In the genomic region with DNA sequence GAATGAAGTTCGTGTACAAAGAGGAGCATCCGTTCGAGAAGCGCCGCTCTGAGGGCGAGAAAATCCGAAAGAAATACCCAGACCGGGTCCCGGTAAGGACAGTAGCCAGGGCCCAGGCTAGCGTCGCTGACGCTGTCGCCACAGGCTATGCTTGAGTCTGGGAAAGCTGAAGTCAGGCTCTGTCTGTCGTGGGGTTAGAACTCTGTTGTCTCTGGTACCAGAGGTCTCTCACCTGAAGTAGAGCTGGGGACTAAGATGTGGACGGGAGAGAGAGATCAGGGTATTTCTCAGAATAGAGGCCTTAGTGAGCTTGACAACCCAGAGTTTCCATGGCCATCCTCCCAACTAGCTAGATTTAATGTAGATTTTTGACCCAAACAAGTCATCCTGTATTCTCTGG, we compare ENCODE assay signal across 8 mouse cellular contexts. TPM values are rescaled to one million over a fixed set of nuclear protein-coding genes. Genes with fewer than 3 reads are reported as not detected.
DNase-seq lines count a peak whose midpoint lies in the region; ATAC-seq and TF ChIP-seq lines count a peak whose summit lies in the region.

No protein-coding gene starts in this region.

- H3K27ac ChIP-seq in heart, embryonic 13.5 days (replicated peaks) = peak overlapping the region; percentile 98
- 0 out of 2 replicates have a peak overlapping the region, but pooled peaks have one; percentile 32 for H3K27ac ChIP-seq in ES-Bruce4 (ENCODE audit: insufficient read depth, low read length)
- H3K27ac ChIP-seq in forebrain, postnatal 0 days (ENCODE audit: low read depth, low read length) = peak overlapping the region; percentile 90
- peak overlapping the region; percentile 99 for H3K27ac ChIP-seq in macrophage

- TF ChIP-seq POLR2A in ES-Bruce4 (IDR thresholded peaks at IDR 0.05; ENCODE audit: insufficient read depth, low read length) = no peak

- peak overlapping the region; percentile 86 for H3K4me2 ChIP-seq in heart, embryonic 13.5 days
- H3K4me2 ChIP-seq in forebrain, postnatal 0 days (ENCODE audit: low read depth) = peak overlapping the region; percentile 73

- H3K4me3 ChIP-seq in heart, embryonic 13.5 days = peak overlapping the region; percentile 82
- H3K4me3 ChIP-seq in ES-Bruce4 (ENCODE audit: low read depth, low read length) (peak overlapping the region; percentile 99), macrophage (ENCODE audit: inconsistent target) (peak overlapping the region; percentile 97)
- H3K4me3 ChIP-seq in forebrain, postnatal 0 days (ENCODE audit: low read depth, low read length) = peak overlapping the region; percentile 79

- intact Hi-C loops in left cerebral cortex, postnatal 36 days (cut with DNase I) = loop anchor here (1.0 kb wide), 1 partner anchor 11 kb away; no protein-coding TSS in a partner anchor

- H3K36me3 ChIP-seq in heart, embryonic 13.5 days = peaks cover 63% of the 10 kb centered on the region
- 0 out of 2 replicates have a peak, but pooled peaks cover 3% of the 10 kb centered on the region for H3K36me3 ChIP-seq in ES-Bruce4 (ENCODE audit: control insufficient read depth, insufficient read depth, low read length, poor library complexity, severe bottlenecking)
- peaks cover 48% of the 10 kb centered on the region for H3K36me3 ChIP-seq in forebrain, postnatal 0 days (ENCODE audit: insufficient read depth)
- H3K36me3 ChIP-seq in macrophage (ENCODE audit: inconsistent target) = peaks cover 46% of the 10 kb centered on the region

- TF ChIP-seq EP300 in ES-Bruce4 (IDR thresholded peaks at IDR 0.05; ENCODE audit: insufficient read depth, low read depth, low read length) = no peak

- H3K79me2 ChIP-seq in macrophage (ENCODE audit: inconsistent target) = peaks cover 62% of the 10 kb centered on the region

- DNase-seq in heart, adult 18-20 months = no peak
- no peak for DNase-seq in forebrain, postnatal 0 days
- DNase-seq in gastrocnemius, postnatal 10 days = no peak
- no peak for DNase-seq in left cerebral cortex, postnatal 36 days (ENCODE audit: low spot score in 2 of 2)

- H3K9ac ChIP-seq in heart, embryonic 13.5 days = peak overlapping the region; percentile 96
- H3K9ac ChIP-seq in ES-Bruce4 (ENCODE audit: low read depth, poor library complexity, severe bottlenecking) = peak overlapping the region; percentile 97
- peak overlapping the region; percentile 88 for H3K9ac ChIP-seq in forebrain, postnatal 0 days

- H3K27me3 ChIP-seq in heart, embryonic 13.5 days (replicated peaks) = no peaks in the 10 kb centered on the region
- no peaks in the 10 kb centered on the region for H3K27me3 ChIP-seq in ES-Bruce4 (ENCODE audit: control insufficient read depth, insufficient read depth, low read length, poor library complexity, severe bottlenecking)
- no peaks in the 10 kb centered on the region for H3K27me3 ChIP-seq in forebrain, postnatal 0 days (ENCODE audit: insufficient read depth, low read length)

- peaks cover 27% of the 10 kb centered on the region for H3K4me1 ChIP-seq in heart, embryonic 13.5 days
- no peaks in the 10 kb centered on the region for H3K4me1 ChIP-seq in ES-Bruce4 (ENCODE audit: control insufficient read depth, insufficient read depth, low read length)
- H3K4me1 ChIP-seq in forebrain, postnatal 0 days (ENCODE audit: insufficient read depth) = peaks cover 8% of the 10 kb centered on the region

- H3K9me3 ChIP-seq in heart, embryonic 13.5 days = no peaks in the 10 kb centered on the region
- no peaks in the 10 kb centered on the region for H3K9me3 ChIP-seq in ES-Bruce4 (replicated peaks; ENCODE audit: control insufficient read depth, insufficient read depth, low read length, poor library complexity, severe bottlenecking)
- no peaks in the 10 kb centered on the region for H3K9me3 ChIP-seq in forebrain, postnatal 0 days (ENCODE audit: low read length)

- no peak for TF ChIP-seq CTCF in ES-Bruce4 (IDR thresholded peaks at IDR 0.05; ENCODE audit: low read depth, low read length)
- TF ChIP-seq CTCF in forebrain, postnatal 0 days (IDR thresholded peaks at IDR 0.05; ENCODE audit: low read depth) = no peak

- ATAC-seq in heart, embryonic 13.5 days (ENCODE audit: extremely low read depth, insufficient number of reproducible peaks, low FRiP score, low TSS enrichment) = 0 out of 2 replicates have a peak, but pooled peaks have one; percentile 0
- peak; percentile 9; the same call in 1 of the 2 replicates for ATAC-seq in forebrain, postnatal 0 days
- no peak for ATAC-seq in erythroid progenitor cell, adult 5-6 weeks (replicated peaks; ENCODE audit: low FRiP score, poor library complexity, severe bottlenecking)

- 0% methylated on average over 15 of the region's 15 CpGs for WGBS in heart, embryonic 13.5 days
- 0% methylated on average over 15 of the region's 15 CpGs for whole genome bisulfite sequencing in forebrain, postnatal 0 days
- WGBS in macrophage (ENCODE audit: missing documents) = 1% methylated on average over 15 of the region's 15 CpGs

RNA-seq across cellular contexts. Expression of a gene that starts 0.8 kb away (rescaled TPM):
- polyA plus RNA-seq in heart, embryonic 13.5 days (2015; fragmentation: Nextera tagmentation; extraction: Ambion mirVana) = 456 and 466 TPM in 2 replicates
- 100 to 1,000 TPM; 285 to 320 TPM for total RNA-seq in heart, adult 18-20 months (2021)
- polyA plus RNA-seq in ES-Bruce4 (2011; ENCODE audit: insufficient read depth, insufficient read length, low read depth, missing spikeins) = 141 and 144 TPM in 2 replicates
- total RNA-seq in forebrain, postnatal 0 days (2014; rRNA removed) = 246 and 261 TPM in 2 replicates
- 574 and 668 TPM in 2 replicates for polyA plus RNA-seq in forebrain, postnatal 0 days (2015; fragmentation: Nextera tagmentation; extraction: Ambion mirVana)
- 100 to 1,000 TPM in 7 of 26 experiments, 10 to 100 TPM in 19; 56.3 to 126 (median 88.5) TPM for total RNA-seq in macrophage (2018; cell fraction: chromatin; rRNA removed)
- 1,000 to 10,000 TPM in 6 of 26 experiments, 100 to 1,000 TPM in 20; 786 to 1,340 (median 936) TPM for total RNA-seq in macrophage (2018; cell fraction: cytosol; rRNA removed)
- total RNA-seq in macrophage (2018; cell fraction: nucleus; rRNA removed) = 100 to 1,000 TPM; 151 to 434 (median 234) TPM
- polyA plus RNA-seq in macrophage (2018) = 791 to 1,264 TPM (median 1,032 TPM) in 3 replicates
- 393 and 394 TPM in 2 replicates for total RNA-seq in erythroid progenitor cell, adult 5-6 weeks (2015; ENCODE audit: low replicate concordance)
- 161 and 239 TPM in 2 replicates for total RNA-seq in erythroid progenitor cell, adult 5-6 weeks (2017; ENCODE audit: low replicate concordance)
- 100 to 1,000 TPM; 195 to 228 TPM for total RNA-seq in gastrocnemius, postnatal 10 days (2021)
- total RNA-seq in left cerebral cortex, postnatal 36 days (2021) = 100 to 1,000 TPM; 199 to 219 TPM

RNA-seq across cellular contexts. Expression of a gene that starts 3.9 kb away (rescaled TPM):
- 43.8 and 47.9 TPM in 2 replicates for polyA plus RNA-seq in heart, embryonic 13.5 days (2015; fragmentation: Nextera tagmentation; extraction: Ambion mirVana)
- 10 to 100 TPM; 18.4 to 19.7 TPM for total RNA-seq in heart, adult 18-20 months (2021)
- polyA plus RNA-seq in ES-Bruce4 (2011; ENCODE audit: insufficient read depth, insufficient read length, low read depth, missing spikeins) = 75.6 and 83.0 TPM in 2 replicates
- total RNA-seq in forebrain, postnatal 0 days (2014; rRNA removed) = 47.6 and 52.7 TPM in 2 replicates
- 48.0 and 49.7 TPM in 2 replicates for polyA plus RNA-seq in forebrain, postnatal 0 days (2015; fragmentation: Nextera tagmentation; extraction: Ambion mirVana)
- 100 to 1,000 TPM in 8 of 26 experiments, 10 to 100 TPM in 18; 23.7 to 164 (median 80.6) TPM for total RNA-seq in macrophage (2018; cell fraction: chromatin; rRNA removed)
- total RNA-seq in macrophage (2018; cell fraction: cytosol; rRNA removed) = 10 to 100 TPM; 27.6 to 98.4 (median 78.8) TPM
- 100 to 1,000 TPM in 7 of 26 experiments, 10 to 100 TPM in 19; 30.0 to 122 (median 64.8) TPM for total RNA-seq in macrophage (2018; cell fraction: nucleus; rRNA removed)
- polyA plus RNA-seq in macrophage (2018) = 62.4 to 122 TPM (median 77.3 TPM) in 3 replicates
- total RNA-seq in erythroid progenitor cell, adult 5-6 weeks (2015; ENCODE audit: low replicate concordance) = 18.7 and 21.4 TPM in 2 replicates
- 22.2 and 25.4 TPM in 2 replicates for total RNA-seq in erythroid progenitor cell, adult 5-6 weeks (2017; ENCODE audit: low replicate concordance)
- total RNA-seq in gastrocnemius, postnatal 10 days (2021) = 10 to 100 TPM; 22.2 to 28.9 TPM
- total RNA-seq in left cerebral cortex, postnatal 36 days (2021) = 10 to 100 TPM; 41.3 to 46.1 TPM

RNA-seq across cellular contexts. Expression of a gene that starts 8.7 kb away (rescaled TPM):
- 20.7 and 22.0 TPM in 2 replicates for polyA plus RNA-seq in heart, embryonic 13.5 days (2015; fragmentation: Nextera tagmentation; extraction: Ambion mirVana)
- 1 to 10 TPM; 3.4 to 4.8 TPM for total RNA-seq in heart, adult 18-20 months (2021)
- polyA plus RNA-seq in ES-Bruce4 (2011; ENCODE audit: insufficient read depth, insufficient read length, low read depth, missing spikeins) (60.1 and 63.3 TPM in 2 replicates), macrophage (2018) (10.8 to 21.7 TPM (median 11.8 TPM) in 3 replicates)
- total RNA-seq in forebrain, postnatal 0 days (2014; rRNA removed) = 31.9 and 43.9 TPM in 2 replicates
- 12.7 and 15.7 TPM in 2 replicates for polyA plus RNA-seq in forebrain, postnatal 0 days (2015; fragmentation: Nextera tagmentation; extraction: Ambion mirVana)
- 100 to 1,000 TPM in 1 of 26 experiments, 10 to 100 TPM in 25; 10.7 to 113 (median 32.6) TPM for total RNA-seq in macrophage (2018; cell fraction: chromatin; rRNA removed)
- 10 to 100 TPM in 20 of 26 experiments, 1 to 10 TPM in 6; 5.2 to 24.7 (median 11.7) TPM for total RNA-seq in macrophage (2018; cell fraction: cytosol; rRNA removed)
- total RNA-seq in macrophage (2018; cell fraction: nucleus; rRNA removed) = 10 to 100 TPM in 25 of 26 experiments, 1 to 10 TPM in 1; 8.3 to 75.4 (median 18.6) TPM
- 2.9 and 4.3 TPM in 2 replicates for total RNA-seq in erythroid progenitor cell, adult 5-6 weeks (2015; ENCODE audit: low replicate concordance)
- 0.30 and 2.4 TPM in 2 replicates for total RNA-seq in erythroid progenitor cell, adult 5-6 weeks (2017; ENCODE audit: low replicate concordance)
- 10 to 100 TPM in 1 of 2 experiments, 1 to 10 TPM in 1; 8.2 to 14.7 TPM for total RNA-seq in gastrocnemius, postnatal 10 days (2021)
- total RNA-seq in left cerebral cortex, postnatal 36 days (2021) = 10 to 100 TPM; 25.4 to 36.0 TPM

RNA-seq across cellular contexts. Expression of a gene that starts 9.4 kb away (rescaled TPM):
- polyA plus RNA-seq in heart, embryonic 13.5 days (2015; fragmentation: Nextera tagmentation; extraction: Ambion mirVana) = 111 and 119 TPM in 2 replicates
- 10 to 100 TPM; 46.2 to 53.1 TPM for total RNA-seq in heart, adult 18-20 months (2021)
- polyA plus RNA-seq in ES-Bruce4 (2011; ENCODE audit: insufficient read depth, insufficient read length, low read depth, missing spikeins) (77.6 and 80.1 TPM in 2 replicates), macrophage (2018) (29.9 to 51.5 TPM (median 43.1 TPM) in 3 replicates)
- total RNA-seq in forebrain, postnatal 0 days (2014; rRNA removed) = 115 and 124 TPM in 2 replicates
- polyA plus RNA-seq in forebrain, postnatal 0 days (2015; fragmentation: Nextera tagmentation; extraction: Ambion mirVana) = 187 and 198 TPM in 2 replicates
- total RNA-seq in macrophage (2018; cell fraction: chromatin; rRNA removed) = 100 to 1,000 TPM in 14 of 26 experiments, 10 to 100 TPM in 12; 24.4 to 197 (median 111) TPM
- 100 to 1,000 TPM in 5 of 26 experiments, 10 to 100 TPM in 21; 56.7 to 127 (median 72.5) TPM for total RNA-seq in macrophage (2018; cell fraction: cytosol; rRNA removed)
- 100 to 1,000 TPM in 13 of 26 experiments, 10 to 100 TPM in 13; 30.7 to 210 (median 96.6) TPM for total RNA-seq in macrophage (2018; cell fraction: nucleus; rRNA removed)
- 45.0 and 50.7 TPM in 2 replicates for total RNA-seq in erythroid progenitor cell, adult 5-6 weeks (2015; ENCODE audit: low replicate concordance)
- total RNA-seq in erythroid progenitor cell, adult 5-6 weeks (2017; ENCODE audit: low replicate concordance) = 25.3 and 45.8 TPM in 2 replicates
- 10 to 100 TPM; 46.9 to 53.2 TPM for total RNA-seq in gastrocnemius, postnatal 10 days (2021)
- 10 to 100 TPM; 79.2 to 88.5 TPM for total RNA-seq in left cerebral cortex, postnatal 36 days (2021)

RNA-seq across cellular contexts. Expression of a gene that starts 10.8 kb away (rescaled TPM):
- polyA plus RNA-seq in heart, embryonic 13.5 days (2015; fragmentation: Nextera tagmentation; extraction: Ambion mirVana) = 21.0 and 21.1 TPM in 2 replicates
- total RNA-seq in heart, adult 18-20 months (2021) = 100 to 1,000 TPM; 130 to 144 TPM
- polyA plus RNA-seq in ES-Bruce4 (2011; ENCODE audit: insufficient read depth, insufficient read length, low read depth, missing spikeins) (61.9 and 63.4 TPM in 2 replicates), macrophage (2018) (102 to 235 TPM (median 115 TPM) in 3 replicates)
- 29.7 and 41.4 TPM in 2 replicates for total RNA-seq in forebrain, postnatal 0 days (2014; rRNA removed)
- 21.2 and 23.2 TPM in 2 replicates for polyA plus RNA-seq in forebrain, postnatal 0 days (2015; fragmentation: Nextera tagmentation; extraction: Ambion mirVana)
- total RNA-seq in macrophage (2018; cell fraction: chromatin; rRNA removed) = 10 to 100 TPM; 44.9 to 99.7 (median 80.2) TPM
- total RNA-seq in macrophage (2018; cell fraction: cytosol; rRNA removed) = 100 to 1,000 TPM; 127 to 196 (median 168) TPM
- total RNA-seq in macrophage (2018; cell fraction: nucleus; rRNA removed) = 100 to 1,000 TPM in 24 of 26 experiments, 10 to 100 TPM in 2; 92.4 to 166 (median 127) TPM
- total RNA-seq in erythroid progenitor cell, adult 5-6 weeks (2015; ENCODE audit: low replicate concordance) = 49.4 and 83.4 TPM in 2 replicates
- total RNA-seq in erythroid progenitor cell, adult 5-6 weeks (2017; ENCODE audit: low replicate concordance) = 17.1 and 20.9 TPM in 2 replicates
- 100 to 1,000 TPM; 237 to 249 TPM for total RNA-seq in gastrocnemius, postnatal 10 days (2021)
- total RNA-seq in left cerebral cortex, postnatal 36 days (2021) = 100 to 1,000 TPM; 112 to 128 TPM

Comparison
In these comparisons a context has a peak if more than half of its experiments do, and no peak if none do; other contexts are left out.
1. H3K27ac ChIP-seq: peak in every context shown above with its lines; median percentile 99 in macrophage; 98 in heart, embryonic 13.5 days; 90 in forebrain, postnatal 0 days; 32 in ES-Bruce4.